8 mouse cellular contexts compared by ENCODE assay signal in the genomic region with DNA sequence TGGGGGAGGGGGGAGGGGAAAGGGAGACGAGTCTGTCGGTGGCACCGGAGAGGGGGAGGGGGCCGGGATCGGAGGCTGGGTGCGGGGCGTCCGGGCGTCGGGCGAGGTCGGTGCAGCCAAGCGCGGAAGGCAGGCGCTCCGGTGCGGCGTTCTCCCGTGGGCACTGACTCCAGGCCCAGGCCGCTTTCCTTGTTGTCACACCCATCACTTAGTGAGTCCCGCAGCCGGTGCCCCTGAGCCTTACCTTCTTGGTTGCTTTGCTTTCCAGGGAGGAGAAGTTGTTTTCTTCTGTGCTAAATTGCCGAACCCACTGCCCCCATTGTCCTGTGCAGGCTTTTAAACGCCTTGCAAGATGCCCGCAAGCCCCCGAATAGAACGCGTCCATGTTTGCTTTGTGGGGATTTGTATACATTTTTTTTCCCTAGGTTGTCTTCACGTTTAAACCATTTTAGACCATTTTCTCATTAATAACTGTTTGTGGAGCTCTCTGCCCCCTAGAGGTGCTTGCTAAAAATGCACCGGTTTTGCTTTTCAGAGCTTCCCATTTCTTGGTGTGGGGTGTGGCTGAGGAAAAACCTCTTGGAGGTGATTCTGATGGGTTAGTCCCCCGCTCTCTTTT. TPM values are rescaled to one million over a fixed set of nuclear protein-coding genes. Genes with fewer than 3 reads are reported as not detected.
DNase-seq lines count a peak whose midpoint lies in the region; ATAC-seq lines count a peak whose summit lies in the region.

No protein-coding gene starts in this region.

- H3K9ac ChIP-seq in intestine, embryonic 16.5 days (ENCODE audit: low read depth, low read length) = peak overlapping the region; percentile 83

- H3K27ac ChIP-seq in embryonic facial prominence, embryonic 10.5 days (replicated peaks) = peak overlapping the region; percentile 85
- peak overlapping the region; percentile 92 for H3K27ac ChIP-seq in intestine, embryonic 16.5 days (ENCODE audit: low read length)

- H3K4me2 ChIP-seq in intestine, embryonic 16.5 days (ENCODE audit: low read depth, low read length) = peak overlapping the region; percentile 54

- WGBS in embryonic facial prominence, embryonic 10.5 days = under 1% methylated on average over 31 of the region's 31 CpGs
- WGBS in intestine, embryonic 16.5 days = under 1% methylated on average over 31 of the region's 31 CpGs

- peak; percentile 66 for ATAC-seq in granulocyte monocyte progenitor cell, adult 5-6 weeks (replicated peaks; ENCODE audit: poor library complexity, severe bottlenecking)
- peak; percentile 81 for ATAC-seq in intestine, embryonic 16.5 days
- peak; percentile 48 for ATAC-seq in megakaryocyte-erythroid progenitor cell, adult 5-6 weeks (replicated peaks; ENCODE audit: low FRiP score, low TSS enrichment, poor library complexity, severe bottlenecking)

- intact Hi-C loops in left cerebral cortex, postnatal 14 days (cut with DNase I) = loop anchor here (5.0 kb wide), 1 partner anchor 373 kb away; no protein-coding TSS in a partner anchor

- H3K36me3 ChIP-seq in embryonic facial prominence, embryonic 10.5 days (replicated peaks) = no peaks in the 10 kb centered on the region
- H3K36me3 ChIP-seq in intestine, embryonic 16.5 days (ENCODE audit: control insufficient read depth, insufficient read depth, low read length) = no peaks in the 10 kb centered on the region

- 0 out of 2 replicates have a peak, but pooled peaks cover 4% of the 10 kb centered on the region for H3K27me3 ChIP-seq in embryonic facial prominence, embryonic 10.5 days (replicated peaks; ENCODE audit: low read depth, poor library complexity, severe bottlenecking)
- H3K27me3 ChIP-seq in intestine, embryonic 16.5 days (replicated peaks; ENCODE audit: control insufficient read depth, insufficient read depth, low read length) = no peaks in the 10 kb centered on the region

- peak; percentile 89 for DNase-seq in 3T3-L1 (ENCODE audit: low read depth, low spot score)
- DNase-seq in adrenal gland, postnatal 14 days = peak; percentile 67
- DNase-seq in embryonic facial prominence, embryonic 10.5 days (ENCODE audit: low spot score) = peak; percentile 73
- DNase-seq in left cerebral cortex, postnatal 14 days (ENCODE audit: low spot score in 2 of 2) = peak; percentile 78 to 83
- peak; percentile 80 to 81 for DNase-seq in right cerebral cortex, postnatal 10 days (ENCODE audit: low spot score in 2 of 2)

- H3K4me3 ChIP-seq in embryonic facial prominence, embryonic 10.5 days = peak overlapping the region; percentile 92
- peak overlapping the region; percentile 83 for H3K4me3 ChIP-seq in intestine, embryonic 16.5 days (ENCODE audit: low read length)

- H3K4me1 ChIP-seq in embryonic facial prominence, embryonic 10.5 days = peaks cover 13% of the 10 kb centered on the region
- peaks cover 5% of the 10 kb centered on the region for H3K4me1 ChIP-seq in intestine, embryonic 16.5 days (ENCODE audit: control insufficient read depth, insufficient read depth, low read length)

- H3K9me3 ChIP-seq in embryonic facial prominence, embryonic 10.5 days = no peaks in the 10 kb centered on the region
- H3K9me3 ChIP-seq in intestine, embryonic 16.5 days (ENCODE audit: control insufficient read depth, low read length) = no peaks in the 10 kb centered on the region

RNA-seq across cellular contexts. Expression of a gene that starts 0.5 kb away (rescaled TPM):
- total RNA-seq in adrenal gland, postnatal 14 days (2021) = 83.9 and 87.5 TPM in 2 replicates
- polyA plus RNA-seq in embryonic facial prominence, embryonic 10.5 days (2016; fragmentation: Nextera tagmentation; extraction: Ambion mirVana) = 18.9 and 19.0 TPM in 2 replicates
- 31.0 and 34.2 TPM in 2 replicates for total RNA-seq in granulocyte monocyte progenitor cell, adult 5-6 weeks (2014; fragmentation: Nextera tagmentation)
- 40.0 and 64.8 TPM in 2 replicates for total RNA-seq in granulocyte monocyte progenitor cell, adult 5-6 weeks (2017)
- polyA plus RNA-seq in intestine, embryonic 16.5 days (2015; fragmentation: Nextera tagmentation; extraction: Ambion mirVana) = 19.1 and 21.6 TPM in 2 replicates
- 100 to 1,000 TPM; 281 to 285 TPM for total RNA-seq in left cerebral cortex, postnatal 14 days (2021)
- total RNA-seq in megakaryocyte-erythroid progenitor cell, adult 5-6 weeks (2014; fragmentation: Nextera tagmentation) = 45.2 and 63.7 TPM in 2 replicates
- total RNA-seq in megakaryocyte-erythroid progenitor cell, adult 5-6 weeks (2017) = 42.5 and 95.1 TPM in 2 replicates

Comparison
In these comparisons a context has a peak if more than half of its experiments do, and no peak if none do; other contexts are left out.
1. Peak in every context shown above with its lines: DNase-seq, ATAC-seq, H3K4me3 ChIP-seq and H3K27ac ChIP-seq.